8 mouse cellular contexts compared by ENCODE assay signal in genomic region chr19:57152357-57152756, GRCm38 (mm10).
DNase-seq lines count a peak whose midpoint lies in the region; ATAC-seq lines count a peak whose summit lies in the region.

No protein-coding gene starts in this region.

- H3K36me3 ChIP-seq in heart, embryonic 11.5 days (ENCODE audit: control insufficient read depth, insufficient read depth, low read length) = peaks cover 4% of the 10 kb centered on the region
- H3K36me3 ChIP-seq in heart, embryonic 16.5 days (ENCODE audit: control insufficient read depth, insufficient read depth) = 0 out of 2 replicates have a peak, but pooled peaks cover 6% of the 10 kb centered on the region

- H3K27me3 ChIP-seq in heart, embryonic 11.5 days (ENCODE audit: control insufficient read depth, insufficient read depth, low read length) = no peaks in the 10 kb centered on the region
- no peaks in the 10 kb centered on the region for H3K27me3 ChIP-seq in heart, embryonic 16.5 days (ENCODE audit: control insufficient read depth, insufficient read depth, low read length)

- no peak for ATAC-seq in heart, embryonic 11.5 days (replicated peaks; ENCODE audit: insufficient number of reproducible peaks, low FRiP score, low TSS enrichment)
- no peak; the same call in 1 of the 2 replicates for ATAC-seq in heart, embryonic 16.5 days (replicated peaks; ENCODE audit: extremely low read depth, insufficient read depth, low FRiP score)
- no peak for ATAC-seq in monocyte, adult 5-6 weeks (replicated peaks; ENCODE audit: insufficient number of reproducible peaks, low FRiP score, low TSS enrichment, poor library complexity, severe bottlenecking)
- ATAC-seq in CD4-positive, CD25-positive, alpha-beta regulatory T cell, adult 4 months = no peak

- intact Hi-C loops in left cerebral cortex, postnatal 10 days (cut with DNase I) = no loop called here

- peaks cover 25% of the 10 kb centered on the region for H3K4me1 ChIP-seq in heart, embryonic 11.5 days (ENCODE audit: control insufficient read depth, insufficient read depth, low read length)
- H3K4me1 ChIP-seq in heart, embryonic 16.5 days (ENCODE audit: control insufficient read depth, insufficient read depth, low read length) = peaks cover 46% of the 10 kb centered on the region

- peak; percentile 96 for DNase-seq in heart, adult 11 months
- peak; percentile 56 for DNase-seq in 3134 (ENCODE audit: extremely low read depth, insufficient read length, low spot score)
- peak; percentile 96 for DNase-seq in cerebellum, adult 8-10 months
- DNase-seq in left cerebral cortex, postnatal 10 days (ENCODE audit: extremely low spot score in 1 of 2, low spot score in 2 of 2) = peak; percentile 65 to 68

- H3K27ac ChIP-seq in heart, embryonic 11.5 days (ENCODE audit: low read depth, low read length) = no peak overlapping the region
- H3K27ac ChIP-seq in heart, embryonic 16.5 days (ENCODE audit: low read length) = no peak overlapping the region

- H3K9me3 ChIP-seq in heart, embryonic 11.5 days (replicated peaks; ENCODE audit: control insufficient read depth, low read length) = no peaks in the 10 kb centered on the region
- no peaks in the 10 kb centered on the region for H3K9me3 ChIP-seq in heart, embryonic 16.5 days (replicated peaks; ENCODE audit: control insufficient read depth, low read length)

- no peak overlapping the region for H3K4me2 ChIP-seq in heart, embryonic 11.5 days
- peak overlapping the region; percentile 2; the same call in 1 of the 2 replicates for H3K4me2 ChIP-seq in heart, embryonic 16.5 days (ENCODE audit: low read depth, low read length)

- H3K4me3 ChIP-seq in heart, embryonic 11.5 days (ENCODE audit: low read depth, low read length) = no peak overlapping the region
- H3K4me3 ChIP-seq in heart, embryonic 16.5 days (ENCODE audit: low read length) = no peak overlapping the region

- WGBS in heart, embryonic 11.5 days (ENCODE audit: insufficient replicate concordance) = 56% methylated on average over 9 of the region's 9 CpGs
- 26% methylated on average over 9 of the region's 9 CpGs for WGBS in heart, embryonic 16.5 days

- H3K9ac ChIP-seq in heart, embryonic 11.5 days (ENCODE audit: low read depth, low read length) = no peak overlapping the region
- no peak overlapping the region for H3K9ac ChIP-seq in heart, embryonic 16.5 days (ENCODE audit: low read length)
